Mouse (Mus musculus) G1E-ER4 (cell line): ENCODE results near the gene Elovl1. TPM values are rescaled to one million over a fixed set of nuclear protein-coding genes. Genes with fewer than 3 reads are reported as not detected.

Experiments
- GATA1 ChIP-seq: IDR thresholded peaks from one replicate; pipeline ENCODE4 v1.8.0; 2012; ENCODE audit warnings: low read length, inconsistent platforms
- polyA plus RNA-seq: library from polyadenylated mRNA; stranded (reverse); fragments of >175 nt; gene quantifications from 2 replicates; pipeline ENCODE4 v1.2.3, GENCODE M21; 2012

Gene Elovl1
- polyA plus RNA-seq = 101 and 108 TPM in 2 replicates

GRCm38 (mm10) chr4:118427768-118428451 is at the start of gene Elovl1:
TSS of gene Elovl1 (plus strand) at chr4:118428093.
- no peak for TF ChIP-seq GATA1

GRCm38 (mm10) chr4:118383271-118383670 is 44.6 kb upstream of the Elovl1 start:
- no peak for TF ChIP-seq GATA1

- no peak for TF ChIP-seq GATA1
Measured at GRCm38 (mm10) chr4:118387316-118387715, 40.6 kb upstream of the Elovl1 start.

- no peak for TF ChIP-seq GATA1
Measured at GRCm38 (mm10) chr4:118390146-118390545, 37.7 kb upstream of the Elovl1 start.

- TF ChIP-seq GATA1 = no peak
Measured at GRCm38 (mm10) chr4:118394505-118394904, 33.4 kb upstream of the Elovl1 start.

- TF ChIP-seq GATA1 = no peak
Measured at GRCm38 (mm10) chr4:118395289-118395688, 32.6 kb upstream of the Elovl1 start.

GRCm38 (mm10) chr4:118396433-118396832 is 31.5 kb upstream of the Elovl1 start:
- TF ChIP-seq GATA1 = no peak

GRCm38 (mm10) chr4:118398400-118398799 is 29.5 kb upstream of the Elovl1 start:
- no peak for TF ChIP-seq GATA1

GRCm38 (mm10) chr4:118401421-118401820 is 26.5 kb upstream of the Elovl1 start:
- no peak for TF ChIP-seq GATA1

GRCm38 (mm10) chr4:118401918-118402317 is 26.0 kb upstream of the Elovl1 start:
- TF ChIP-seq GATA1 = no peak

GRCm38 (mm10) chr4:118402701-118403100 is 25.2 kb upstream of the Elovl1 start:
- TF ChIP-seq GATA1 = no peak

GRCm38 (mm10) chr4:118409142-118409900 is 18.6 kb upstream of the Elovl1 start, which contains the start of the genes Szt2 and Med8:
TSS of gene Szt2 (minus strand) at chr4:118409273.
TSS of gene Med8 (plus strand) at chr4:118409337.
- no peak for TF ChIP-seq GATA1

GRCm38 (mm10) chr4:118410871-118411270 is 17.0 kb upstream of the Elovl1 start:
- TF ChIP-seq GATA1 = no peak

- TF ChIP-seq GATA1 = no peak
Measured at GRCm38 (mm10) chr4:118413553-118413952, 14.3 kb upstream of the Elovl1 start.

GRCm38 (mm10) chr4:118415779-118416178 is 12.1 kb upstream of the Elovl1 start:
- no peak for TF ChIP-seq GATA1

GRCm38 (mm10) chr4:118416329-118416728 is 11.6 kb upstream of the Elovl1 start:
- no peak for TF ChIP-seq GATA1
